Comparison of ENCODE assay signal across 9 mouse cellular contexts in the genomic region with DNA sequence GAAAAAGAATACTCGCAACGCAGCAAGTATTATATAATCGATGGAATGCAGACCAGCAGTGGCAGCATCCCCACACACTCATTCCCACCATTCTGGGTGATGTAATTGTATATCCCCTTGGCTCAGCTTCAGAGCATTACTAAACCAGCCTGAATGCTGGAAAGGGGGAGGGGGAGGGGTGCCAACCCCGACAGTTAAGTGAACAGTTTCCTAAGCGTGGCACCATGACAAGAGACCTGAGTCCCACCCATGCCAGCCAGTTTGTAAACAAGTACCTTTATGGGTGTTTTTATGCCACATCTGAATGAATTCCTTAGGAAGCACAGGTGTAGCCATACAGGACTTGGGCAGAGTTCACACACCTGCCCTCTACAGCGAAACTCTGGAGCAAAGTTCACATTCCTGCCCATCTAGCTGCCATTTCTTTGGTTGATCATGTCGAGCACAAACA. TPM values are rescaled to one million over a fixed set of nuclear protein-coding genes. Genes with fewer than 3 reads are reported as not detected.
DNase-seq lines count a peak whose midpoint lies in the region; ATAC-seq and TF ChIP-seq lines count a peak whose summit lies in the region.
"Had no signal": no experiment of that assay in that cellular context is flagged by ENCODE, and none has a peak within 500 bp of the region (broad histone marks: within the 10 kb centered on the region; RNA-seq: fewer than 3 reads in every experiment).

No protein-coding gene starts in this region.

- no peak for TF ChIP-seq EP300 in liver, postnatal 0 days (IDR thresholded peaks at IDR 0.05; ENCODE audit: low read depth)
- no peak for TF ChIP-seq EP300 in stomach, postnatal 0 days (optimal IDR thresholded peaks at IDR 0.05)

- H3K4me3 ChIP-seq in heart, embryonic 12.5 days, result peak overlapping the region; percentile 15; the same call in 1 of the 2 replicates
- peak overlapping the region; percentile 11; the same call in 1 of the 2 replicates for H3K4me3 ChIP-seq in liver, postnatal 0 days (ENCODE audit: low read depth, low read length)
- H3K4me3 ChIP-seq in stomach, postnatal 0 days (ENCODE audit: low read depth, low read length), result peak overlapping the region; percentile 0; the same call in 1 of the 2 replicates

- TF ChIP-seq CTCF in brain, embryonic 14.5 days (IDR thresholded peaks at IDR 0.05; ENCODE audit: borderline replicate concordance, extremely low read depth, insufficient read depth, insufficient read length), result no peak
- no peak for TF ChIP-seq CTCF in liver, postnatal 0 days (IDR thresholded peaks at IDR 0.05; ENCODE audit: low read depth)
- no peak for TF ChIP-seq CTCF in stomach, postnatal 0 days (IDR thresholded peaks at IDR 0.05; ENCODE audit: low read depth)

- peak; percentile 15 for DNase-seq in gastrocnemius, adult 18-20 months (ENCODE audit: low spot score)
- DNase-seq in gastrocnemius, adult 8-10 months (ENCODE audit: low spot score in 2 of 2), result no peak
- peak; percentile 92 for DNase-seq in brain, embryonic 14.5 days (ENCODE audit: low read depth)
- DNase-seq in kidney, postnatal 10 days, result peak; percentile 65
- DNase-seq in liver, postnatal 0 days, result peak; percentile 55
- peak; percentile 69 for DNase-seq in stomach, postnatal 0 days (ENCODE audit: low spot score)
- DNase-seq in spleen, postnatal 10 days (ENCODE audit: low spot score in 2 of 2), result no peak

- peak overlapping the region; percentile 54 for H3K4me2 ChIP-seq in heart, embryonic 12.5 days
- peak overlapping the region; percentile 61 for H3K4me2 ChIP-seq in liver, postnatal 0 days (ENCODE audit: low read depth, low read length)
- H3K4me2 ChIP-seq in stomach, postnatal 0 days (replicated peaks; ENCODE audit: low read depth), result peak overlapping the region; percentile 36

- no peak for TF ChIP-seq POLR2A in brain, embryonic 14.5 days (IDR thresholded peaks at IDR 0.05; ENCODE audit: borderline replicate concordance, extremely low read depth, insufficient read depth, insufficient read length, poor library complexity, severe bottlenecking)

- peak; percentile 60; the same call in 1 of the 2 replicates for ATAC-seq in heart, embryonic 12.5 days (ENCODE audit: insufficient number of reproducible peaks, low FRiP score)
- peak; percentile 94 for ATAC-seq in liver, postnatal 0 days
- ATAC-seq in stomach, postnatal 0 days (ENCODE audit: low FRiP score, low TSS enrichment), result peak; percentile 85

- WGBS in heart, embryonic 12.5 days, result 47% methylated on average over 7 of the region's 7 CpGs
- WGBS in liver, postnatal 0 days (ENCODE audit: insufficient replicate concordance), result 40% methylated on average over 7 of the region's 7 CpGs
- WGBS in stomach, postnatal 0 days, result 4% methylated on average over 7 of the region's 7 CpGs

- H3K9me3 ChIP-seq in heart, embryonic 12.5 days (replicated peaks), result no peaks in the 10 kb centered on the region
- H3K9me3 ChIP-seq in liver, postnatal 0 days (ENCODE audit: low read length), result no peaks in the 10 kb centered on the region
- H3K9me3 ChIP-seq in stomach, postnatal 0 days (ENCODE audit: control insufficient read depth, low read length), result no peaks in the 10 kb centered on the region
- H3K9me3 ChIP-seq: G1E had no signal

- no peaks in the 10 kb centered on the region for H3K27me3 ChIP-seq in heart, embryonic 12.5 days (replicated peaks)
- H3K27me3 ChIP-seq in liver, postnatal 0 days (ENCODE audit: insufficient read depth, low read length), result no peaks in the 10 kb centered on the region
- no peaks in the 10 kb centered on the region for H3K27me3 ChIP-seq in stomach, postnatal 0 days (ENCODE audit: control insufficient read depth, insufficient read depth, low read length)

- no peak overlapping the region; the same call in 1 of the 2 replicates for H3K9ac ChIP-seq in heart, embryonic 12.5 days
- H3K9ac ChIP-seq in liver, postnatal 0 days (replicated peaks), result no peak overlapping the region; the same call in 1 of the 2 replicates
- H3K9ac ChIP-seq in stomach, postnatal 0 days (ENCODE audit: low read length), result no peak overlapping the region

- H3K36me3 ChIP-seq in heart, embryonic 12.5 days, result peaks cover 5% of the 10 kb centered on the region; the same call in 1 of the 2 replicates
- peaks cover under 1% of the 10 kb centered on the region; the same call in 1 of the 2 replicates for H3K36me3 ChIP-seq in liver, postnatal 0 days (replicated peaks; ENCODE audit: insufficient read depth, low read length)
- H3K36me3 ChIP-seq in stomach, postnatal 0 days (ENCODE audit: control insufficient read depth, insufficient read depth, low read length), result peaks cover under 1% of the 10 kb centered on the region; the same call in 1 of the 2 replicates
- H3K36me3 ChIP-seq: G1E had no signal

- peak overlapping the region; percentile 84 for H3K27ac ChIP-seq in heart, embryonic 12.5 days (ENCODE audit: poor library complexity, severe bottlenecking)
- H3K27ac ChIP-seq in liver, postnatal 0 days (ENCODE audit: low read depth), result peak overlapping the region; percentile 69
- H3K27ac ChIP-seq in stomach, postnatal 0 days (replicated peaks), result peak overlapping the region; percentile 91

- H3K4me1 ChIP-seq in heart, embryonic 12.5 days (replicated peaks), result peaks cover 23% of the 10 kb centered on the region
- H3K4me1 ChIP-seq in liver, postnatal 0 days (ENCODE audit: insufficient read depth), result peaks cover 7% of the 10 kb centered on the region
- 0 out of 2 replicates have a peak, but pooled peaks cover 5% of the 10 kb centered on the region for H3K4me1 ChIP-seq in stomach, postnatal 0 days (replicated peaks; ENCODE audit: control insufficient read depth, insufficient read depth)

RNA-seq across cellular contexts. Expression of gene Cnksr3, which starts 53.0 kb away (rescaled TPM):
- total RNA-seq in gastrocnemius, adult 18-20 months (2021), result 1 to 10 TPM; 3.9 to 7.0 TPM
- total RNA-seq in gastrocnemius, adult 8-10 months (2022), result 1 to 10 TPM; 2.6 to 7.0 (median 3.5) TPM
- polyA plus RNA-seq in brain, embryonic 14.5 days (2012; rRNA removed), result 3.8 and 3.9 TPM in 2 replicates
- polyA plus RNA-seq in heart, embryonic 12.5 days (2016; fragmentation: Nextera tagmentation; extraction: Ambion mirVana), result 7.0 and 7.9 TPM in 2 replicates
- 3.8 and 3.9 TPM in 2 replicates for polyA plus RNA-seq in liver, postnatal 0 days (2015; fragmentation: Nextera tagmentation; extraction: Ambion mirVana)
- 7.0 and 7.6 TPM in 2 replicates for polyA plus RNA-seq in stomach, postnatal 0 days (2015; fragmentation: Nextera tagmentation; extraction: Ambion mirVana)
- total RNA-seq: G1E had no signal
- polyA plus RNA-seq: G1E had no signal

Comparison
In these comparisons a context has a peak if more than half of its experiments do, and no peak if none do; other contexts are left out.
1. DNase-seq: peak in gastrocnemius, adult 18-20 months (single experiment), brain, embryonic 14.5 days (single experiment), kidney, postnatal 10 days (single experiment), liver, postnatal 0 days (single experiment) and stomach, postnatal 0 days (single experiment); none in gastrocnemius, adult 8-10 months (0 of 2) and spleen, postnatal 10 days (0 of 2).
2. Peak in every context shown above with its lines, with median percentiles within 50 percentile points of each other: ATAC-seq, H3K27ac ChIP-seq, H3K4me2 ChIP-seq and H3K4me3 ChIP-seq.